Mouse (Mus musculus): ENCODE data around the gene Olfr926.
"Not testable (repeated sequence)": the region's sequence is repeated elsewhere in the genome, so short reads cannot be mapped to it uniquely, and the experiment has no call there.

Olfr926 gene

GRCm38 (mm10) chr9:38876826-38877225 lies at the start of gene Olfr926:
TSS of gene Olfr926 (plus strand) at chr9:38877126.
- no peak for DNase-seq

- no peak for DNase-seq
Measured at GRCm38 (mm10) chr9:38833027-38833426, 43.9 kb upstream of the Olfr926 start.

GRCm38 (mm10) chr9:38844149-38844548 lies 32.8 kb upstream of the Olfr926 start, which contains the start of gene Olfr924:
TSS of gene Olfr924 (plus strand) at chr9:38844449.
- no peak for DNase-seq

GRCm38 (mm10) chr9:38854760-38855159 lies 22.2 kb upstream of the Olfr926 start, which contains the start of gene Olfr26:
TSS of gene Olfr26 (plus strand) at chr9:38855060.
- DNase-seq, result no peak

- DNase-seq, result not testable (repeated sequence)
Measured at GRCm38 (mm10) chr9:38874880-38875279, 2.0 kb upstream of the Olfr926 start.
